Mouse (Mus musculus): ENCODE results near the gene Zwilch.

- no peak for TF ChIP-seq POLR2A (IDR thresholded peaks at IDR 0.05; ENCODE audit: low read depth, low read length)
- TF ChIP-seq CTCF (conservative IDR thresholded peaks at IDR 0.05; ENCODE audit: insufficient read depth, insufficient read length, low read depth, low read length), result no peak
Observed at GRCm38 (mm10) chr9:64122601-64123000, 50.3 kb downstream of the Zwilch start.
